Mouse (Mus musculus) MEL (cell line): ENCODE data around the gene Ell. TPM values are rescaled to one million over a fixed set of nuclear protein-coding genes. Genes with fewer than 3 reads are reported as not detected.

Experiments
- DNase-seq: peaks from one replicate; pipeline ENCODE4 v3.0.0; 2011; ENCODE audit warnings: low read depth, low spot score
- H3K27ac ChIP-seq: 2 replicates; pipeline ENCODE4 v1.5.1; 2012; ENCODE audit warnings: low read depth, mild to moderate bottlenecking, control low read depth, low read length, moderate library complexity; ENCODE audit not compliant: control insufficient read depth
- H3K27me3 ChIP-seq, 2 experiments: fragments of 150-350 bp in 1 of 2; sonication (generic) in 1 of 2; 2 replicates each; pipeline ENCODE4 v1.6.1; 2012; ENCODE audit warnings: low read length in 2 of 2, mild to moderate bottlenecking in 2 of 2, improper control_type of control experiment in 1 of 2, moderate library complexity in 1 of 2; ENCODE audit not compliant: insufficient read depth in 2 of 2, control insufficient read depth in 1 of 2
- H3K36me3 ChIP-seq, 2 experiments: 2 replicates each; pipeline ENCODE4 v1.6.1; 2012 to 2014; ENCODE audit warnings: low read length in 2 of 2, improper control_type of control experiment in 1 of 2, inconsistent platforms in 1 of 2, mild to moderate bottlenecking in 1 of 2; ENCODE audit not compliant: insufficient read depth in 2 of 2, control insufficient read depth in 1 of 2
- H3K4me1 ChIP-seq, 2 experiments: fragments of 150-350 bp in 1 of 2; sonication (generic) in 1 of 2; 2 replicates each; pipeline ENCODE4 v1.6.1; 2012; ENCODE audit warnings: low read length in 2 of 2, improper control_type of control experiment in 1 of 2, mild to moderate bottlenecking in 1 of 2; ENCODE audit not compliant: insufficient read depth in 2 of 2, control insufficient read depth in 1 of 2
- H3K4me3 ChIP-seq, 2 experiments: fragments of 150-350 bp in 1 of 2; sonication (generic) in 1 of 2; 2 replicates each; pipeline ENCODE4 v1.5.1; 2012; ENCODE audit warnings: low read depth in 2 of 2, low read length in 2 of 2, mild to moderate bottlenecking in 2 of 2, moderate library complexity in 2 of 2, control low read depth in 1 of 2, improper control_type of control experiment in 1 of 2; ENCODE audit not compliant: control insufficient read depth in 1 of 2, insufficient read depth in 1 of 2
- H3K79me2 ChIP-seq: 2 replicates; pipeline ENCODE4 v1.6.1; 2012; ENCODE audit warnings: mild to moderate bottlenecking, low read length, moderate library complexity; ENCODE audit not compliant: control insufficient read depth, poor library complexity, insufficient read depth
- H3K9ac ChIP-seq: 2 replicates; pipeline ENCODE4 v1.6.1; 2012; ENCODE audit warnings: low read depth, mild to moderate bottlenecking, control low read depth, low read length, moderate library complexity; ENCODE audit not compliant: control insufficient read depth, poor library complexity, severe bottlenecking
- H3K9me3 ChIP-seq: fragments of 150-350 bp; sonication (generic); replicated peaks from 2 replicates; pipeline ENCODE4 v1.6.1; 2012; ENCODE audit warnings: mild to moderate bottlenecking, low read length, improper control_type of control experiment, moderate library complexity; ENCODE audit not compliant: insufficient read depth
- BHLHE40 ChIP-seq: IDR thresholded peaks from 2 replicates; pipeline ENCODE4 v1.6.1; 2012; ENCODE audit warnings: low read depth, mild to moderate bottlenecking, inconsistent platforms, low read length, improper control_type of control experiment, borderline replicate concordance
- CHD2 ChIP-seq: IDR thresholded peaks from 2 replicates; pipeline ENCODE4 v1.6.1; 2011; ENCODE audit warnings: low read length, improper control_type of control experiment
- CTCF ChIP-seq, 3 experiments: IDR thresholded peaks in 2 of 3; conservative IDR thresholded peaks in 1 of 3; 2 replicates each; pipeline ENCODE4 v1.5.1; 2011 to 2012; ENCODE audit warnings: low read length in 3 of 3, low read depth in 2 of 3, mild to moderate bottlenecking in 2 of 3, improper control_type of control experiment in 1 of 3, inconsistent platforms in 1 of 3, mixed read lengths in 1 of 3, moderate library complexity in 1 of 3; ENCODE audit not compliant: control insufficient read depth in 1 of 3, insufficient read depth in 1 of 3, poor library complexity in 1 of 3, severe bottlenecking in 1 of 3
- E2F4 ChIP-seq: IDR thresholded peaks from 2 replicates; pipeline ENCODE4 v1.6.1; 2011; ENCODE audit warnings: low read depth, low read length, improper control_type of control experiment, borderline replicate concordance
- ELF1 ChIP-seq: IDR thresholded peaks from 2 replicates; pipeline ENCODE4 v1.6.1; 2014; ENCODE audit warnings: low read depth, mild to moderate bottlenecking, inconsistent platforms, low read length, improper control_type of control experiment, moderate library complexity
- ETS1 ChIP-seq: IDR thresholded peaks from 2 replicates; pipeline ENCODE4 v1.6.1; 2012; ENCODE audit warnings: low read depth, mild to moderate bottlenecking, inconsistent platforms, low read length, improper control_type of control experiment, moderate library complexity
- GABPA ChIP-seq: IDR thresholded peaks from 2 replicates; pipeline ENCODE4 v1.6.1; 2012; ENCODE audit warnings: low read depth, mild to moderate bottlenecking, inconsistent platforms, low read length, improper control_type of control experiment, moderate library complexity
- GATA1 ChIP-seq: IDR thresholded peaks from 2 replicates; pipeline ENCODE4 v1.6.1; 2011; ENCODE audit warnings: low read depth, low read length, improper control_type of control experiment
- HCFC1 ChIP-seq: IDR thresholded peaks from 2 replicates; pipeline ENCODE4 v1.6.1; 2012; ENCODE audit warnings: low read depth, mild to moderate bottlenecking, inconsistent platforms, low read length, improper control_type of control experiment, moderate library complexity
- JUND ChIP-seq: IDR thresholded peaks from 2 replicates; pipeline ENCODE4 v1.6.1; 2011; ENCODE audit warnings: low read depth, mild to moderate bottlenecking, improper control_type of control experiment, low read length
- KAT2A ChIP-seq: conservative IDR thresholded peaks from 2 replicates; pipeline ENCODE4 v1.6.1; 2012; ENCODE audit warnings: low read depth, low read length, improper control_type of control experiment, inconsistent platforms
- MAFK ChIP-seq: IDR thresholded peaks from 2 replicates; pipeline ENCODE4 v1.6.1; 2011; ENCODE audit warnings: low read depth, mild to moderate bottlenecking, low read length, improper control_type of control experiment, borderline replicate concordance
- MAX ChIP-seq: IDR thresholded peaks from 2 replicates; pipeline ENCODE4 v1.6.1; 2011; ENCODE audit warnings: low read length, improper control_type of control experiment
- MAZ ChIP-seq: IDR thresholded peaks from 2 replicates; pipeline ENCODE4 v1.6.1; 2012; ENCODE audit warnings: low read depth, mild to moderate bottlenecking, inconsistent platforms, low read length, improper control_type of control experiment
- MEF2A ChIP-seq: IDR thresholded peaks from 2 replicates; pipeline ENCODE4 v1.6.1; 2014; ENCODE audit warnings: low read depth, mild to moderate bottlenecking, inconsistent platforms, low read length, improper control_type of control experiment; ENCODE audit not compliant: poor library complexity, insufficient replicate concordance, severe bottlenecking; ENCODE audit errors: extremely low read depth
- MXI1 ChIP-seq: IDR thresholded peaks from 2 replicates; pipeline ENCODE4 v1.6.1; 2011; ENCODE audit warnings: mild to moderate bottlenecking, low read depth, low read length, improper control_type of control experiment
- MYB ChIP-seq: IDR thresholded peaks from 2 replicates; pipeline ENCODE4 v1.6.1; 2011; ENCODE audit warnings: mild to moderate bottlenecking, low read depth, low read length, improper control_type of control experiment
- MYC ChIP-seq: IDR thresholded peaks from 2 replicates; pipeline ENCODE4 v1.6.1; 2011; ENCODE audit warnings: low read depth, mild to moderate bottlenecking, low read length, improper control_type of control experiment, moderate library complexity
- NELFE ChIP-seq: IDR thresholded peaks from 2 replicates; pipeline ENCODE4 v1.6.1; 2011; ENCODE audit warnings: low read depth, low read length, improper control_type of control experiment
- NRF1 ChIP-seq: IDR thresholded peaks from 2 replicates; pipeline ENCODE4 v1.6.1; 2014; ENCODE audit warnings: low read depth, mild to moderate bottlenecking, inconsistent platforms, low read length, improper control_type of control experiment, moderate library complexity; ENCODE audit not compliant: poor library complexity, insufficient read depth, severe bottlenecking
- POLR2AphosphoS2 ChIP-seq: IDR thresholded peaks from 2 replicates; pipeline ENCODE4 v1.6.1; 2011; ENCODE audit warnings: low read length, improper control_type of control experiment
- POLR2AphosphoS5 ChIP-seq: IDR thresholded peaks from 2 replicates; pipeline ENCODE4 v1.6.1; 2012; ENCODE audit warnings: low read depth, borderline replicate concordance, mild to moderate bottlenecking, inconsistent platforms, low read length, moderate library complexity, mixed read lengths
- RAD21 ChIP-seq: IDR thresholded peaks from 2 replicates; pipeline ENCODE4 v1.6.1; 2011; ENCODE audit warnings: mild to moderate bottlenecking, low read depth, low read length, improper control_type of control experiment
- RCOR1 ChIP-seq: IDR thresholded peaks from 2 replicates; pipeline ENCODE4 v1.6.1; 2012; ENCODE audit warnings: low read depth, mild to moderate bottlenecking, inconsistent platforms, low read length, improper control_type of control experiment
- TBP ChIP-seq: IDR thresholded peaks from 2 replicates; pipeline ENCODE4 v1.8.0; 2011; ENCODE audit warnings: low read depth, low read length, improper control_type of control experiment
- TCF12 ChIP-seq: IDR thresholded peaks from 2 replicates; pipeline ENCODE4 v1.6.1; 2014; ENCODE audit warnings: low read depth, mild to moderate bottlenecking, inconsistent platforms, low read length, improper control_type of control experiment, moderate library complexity
- UBTF ChIP-seq: IDR thresholded peaks from 2 replicates; pipeline ENCODE4 v1.6.1; 2012; ENCODE audit warnings: low read depth, mild to moderate bottlenecking, inconsistent platforms, low read length, improper control_type of control experiment, moderate library complexity, borderline replicate concordance; ENCODE audit not compliant: insufficient read depth
- USF1 ChIP-seq: IDR thresholded peaks from 2 replicates; pipeline ENCODE4 v1.6.1; 2014; ENCODE audit warnings: low read depth, mild to moderate bottlenecking, inconsistent platforms, low read length, improper control_type of control experiment, moderate library complexity
- USF2 ChIP-seq, 2 experiments: IDR thresholded peaks; 2 replicates each; pipeline ENCODE4 v1.6.1; 2011 to 2012; ENCODE audit warnings: improper control_type of control experiment in 2 of 2, low read length in 2 of 2, borderline replicate concordance in 1 of 2, inconsistent platforms in 1 of 2, low read depth in 1 of 2, mild to moderate bottlenecking in 1 of 2; ENCODE audit not compliant: insufficient read depth in 1 of 2
- ZC3H11A ChIP-seq: IDR thresholded peaks from 2 replicates; pipeline ENCODE4 v1.6.1; 2012; ENCODE audit warnings: low read depth, mild to moderate bottlenecking, inconsistent platforms, low read length, improper control_type of control experiment
- ZKSCAN1 ChIP-seq: IDR thresholded peaks from 2 replicates; pipeline ENCODE4 v1.6.1; 2012; ENCODE audit warnings: low read depth, mild to moderate bottlenecking, inconsistent platforms, low read length, improper control_type of control experiment, moderate library complexity
- ZMIZ1 ChIP-seq: IDR thresholded peaks from 2 replicates; pipeline ENCODE4 v1.6.1; 2012; ENCODE audit warnings: low read depth, mild to moderate bottlenecking, inconsistent platforms, low read length, improper control_type of control experiment, moderate library complexity
- ZNF384 ChIP-seq: IDR thresholded peaks from 2 replicates; pipeline ENCODE4 v1.6.1; 2012; ENCODE audit warnings: low read depth, mild to moderate bottlenecking, inconsistent platforms, low read length, improper control_type of control experiment
- polyA plus RNA-seq, 2 experiments: library from polyadenylated mRNA; stranded (reverse) in 1 of 2; unstranded in 1 of 2; fragments of >175 nt in 1 of 2; fragments of >200 nt in 1 of 2; gene quantifications; 2 replicates each; pipeline versions ENCODE4 v1.2.1 to v1.2.4; 2012; ENCODE audit warnings: low replicate concordance in 2 of 2, low read depth in 1 of 2; ENCODE audit not compliant: insufficient read length in 2 of 2, insufficient read depth in 1 of 2, missing spikeins in 1 of 2
- total RNA-seq: library from RNA; depleted of rRNA; stranded (reverse); fragments of 300-350 nt; gene quantifications from 2 replicates; pipeline ENCODE4 v1.2.3, GENCODE M21; 2012

The Ell gene
- total and polyA plus RNA-seq, 3 experiments: 12.4 to 25.9 TPM; not detected in 1

DNA sequence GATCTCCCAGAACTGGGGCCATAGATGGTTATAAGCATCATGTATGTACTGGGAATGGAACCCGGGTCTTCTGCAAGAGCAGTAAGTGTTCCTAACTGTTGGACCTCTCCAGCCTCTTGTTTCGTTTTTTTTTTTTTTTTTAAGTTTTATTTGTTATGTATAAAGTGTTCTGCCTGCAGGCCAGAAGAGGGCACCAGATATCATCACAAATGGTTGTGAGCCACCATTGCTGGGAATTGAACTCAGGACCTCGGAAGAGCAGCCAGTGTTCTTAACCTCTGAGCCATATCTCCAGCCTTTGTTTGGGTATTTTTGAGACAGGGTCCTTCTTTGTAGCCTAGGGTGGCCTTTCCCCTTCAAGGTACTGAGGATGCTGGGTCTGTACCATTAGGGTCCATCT lies 19.7 kb downstream of the Ell start (continued):
- no peak for TF ChIP-seq GATA1
- TF ChIP-seq JUND: no peak
- TF ChIP-seq MYC: no peak
- TF ChIP-seq GABPA: no peak
- peak; percentile 30 for TF ChIP-seq ZC3H11A
- TF ChIP-seq KAT2A: no peak
- peak; percentile 33 to 56 (median 41) for TF ChIP-seq CTCF (IDR thresholded peaks at IDR 0.05 in 2 of 3, conservative IDR thresholded peaks at IDR 0.05 in 1 of 3; ENCODE audit: control insufficient read depth in 1 of 3, insufficient read depth in 1 of 3, low read depth in 2 of 3, low read length in 3 of 3, poor library complexity in 1 of 3, severe bottlenecking in 1 of 3)
- TF ChIP-seq POLR2AphosphoS5: no peak
- TF ChIP-seq ETS1: no peak
- TF ChIP-seq MAX: no peak
- no peak for TF ChIP-seq USF1
- TF ChIP-seq RAD21: peak; percentile 42
- no peak for TF ChIP-seq ELF1
- TF ChIP-seq NELFE: no peak
- no peak for TF ChIP-seq MEF2A
- no peak for TF ChIP-seq RCOR1
- no peak for TF ChIP-seq ZKSCAN1
- TF ChIP-seq, all 39 proteins: peak for 5

DNA sequence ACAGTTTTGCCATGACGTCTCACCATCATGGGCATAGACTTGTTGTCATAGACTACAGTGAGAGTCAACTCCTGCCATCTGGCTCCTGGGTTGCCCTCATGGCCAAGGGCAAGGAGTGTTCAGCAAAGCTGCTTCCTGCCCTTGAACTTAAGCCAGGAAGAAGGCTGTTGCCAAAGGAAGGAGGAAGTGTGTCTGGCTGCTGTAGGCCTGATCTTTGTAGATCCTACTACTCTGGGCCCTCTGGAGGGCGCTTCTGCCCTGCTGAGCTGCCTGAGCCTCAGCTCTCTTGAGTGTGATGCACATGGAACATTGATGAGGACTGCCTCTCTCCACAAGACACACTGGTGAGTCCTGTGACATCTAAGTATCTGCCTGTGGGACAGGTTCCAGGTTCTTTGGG lies 20.8 kb downstream of the Ell start:
- Histone ChIP-seq H3K36me3 (peaks cover 0 to 26% of the 10 kb centered on the region in 2 experiments; a peak in 3 of 4 replicates), H3K4me1 (peaks cover 30 to 55% of the 10 kb centered on the region in 2 experiments), H3K79me2 (peaks cover 10% of the 10 kb centered on the region; the same call in 1 of the 2 replicates), H3K9me3 (no peaks in the 10 kb centered on the region), H3K9ac (no peak overlapping the region), H3K27ac (no peak overlapping the region), H3K27me3 (no peaks in the 10 kb centered on the region), H3K4me3 (no peak overlapping the region)
- peak; percentile 82 for DNase-seq
- TF ChIP-seq MYB (no peak), MAFK (no peak), ZMIZ1 (no peak), POLR2AphosphoS5 (no peak), MXI1 (peak; percentile 55; the same call in 1 of the 2 replicates), GABPA (no peak), MAZ (no peak), RCOR1 (no peak), BHLHE40 (no peak), UBTF (no peak), CHD2 (no peak), TCF12 (no peak), NRF1 (0 out of 2 replicates have a peak, but pooled peaks have one; percentile 12), JUND (no peak), E2F4 (no peak), ETS1 (no peak), RAD21 (peak; percentile 62), ZNF384 (no peak), ELF1 (peak; percentile 61; the same call in 1 of the 2 replicates), USF2 (IDR thresholded peaks at IDR 0.05; ENCODE audit: borderline replicate concordance in 1 of 2, insufficient read depth in 1 of 2, low read depth in 1 of 2, low read length in 2 of 2) (no peak), TBP (no peak), HCFC1 (peak; percentile 24; the same call in 1 of the 2 replicates), ZC3H11A (0 out of 2 replicates have a peak, but pooled peaks have one; percentile 21), CTCF (IDR thresholded peaks at IDR 0.05 in 2 of 3, conservative IDR thresholded peaks at IDR 0.05 in 1 of 3; ENCODE audit: control insufficient read depth in 1 of 3, insufficient read depth in 1 of 3, low read depth in 2 of 3, low read length in 3 of 3, poor library complexity in 1 of 3, severe bottlenecking in 1 of 3) (peak; percentile 27 to 76 (median 63)), POLR2AphosphoS2 (no peak)
